Mouse (Mus musculus) thymus, adult 2 months (tissue): ENCODE data around the gene Ssu72. TPM values are rescaled to one million over a fixed set of nuclear protein-coding genes. Genes with fewer than 3 reads are reported as not detected.
A peak's percentile ranks its signal among the peaks of the same experiment; 100 is the strongest.

Experiments
- DNase-seq: peaks from one replicate; pipeline ENCODE4 v3.0.0; 2021
- H3K27ac ChIP-seq: fragments of 200-500 bp; 2 replicates; pipeline ENCODE4 v1.5.1; 2012; ENCODE audit warnings: low read length, control low read depth; ENCODE audit not compliant: control insufficient read depth, insufficient read depth
- H3K27me3 ChIP-seq: fragments of 200-500 bp; 2 replicates; pipeline ENCODE4 v1.6.1; 2012; ENCODE audit warnings: mild to moderate bottlenecking, low read length, moderate library complexity, mixed read lengths; ENCODE audit not compliant: control insufficient read depth, insufficient read depth
- H3K36me3 ChIP-seq: fragments of 200-500 bp; 2 replicates; pipeline ENCODE4 v1.6.1; 2012; ENCODE audit warnings: mild to moderate bottlenecking, low read length, moderate library complexity; ENCODE audit not compliant: control insufficient read depth, insufficient read depth
- H3K4me1 ChIP-seq: fragments of 200-500 bp; replicated peaks from 2 replicates; pipeline ENCODE4 v1.6.1; 2012; ENCODE audit warnings: low read length; ENCODE audit not compliant: control insufficient read depth, insufficient read depth
- H3K4me3 ChIP-seq: fragments of 200-500 bp; 2 replicates; pipeline ENCODE4 v1.5.1; 2012; ENCODE audit warnings: mild to moderate bottlenecking, low read length, control low read depth, moderate library complexity; ENCODE audit not compliant: control insufficient read depth, insufficient read depth
- CTCF ChIP-seq: fragments of 200-500 bp; IDR thresholded peaks from 2 replicates; pipeline ENCODE4 v1.5.1; 2012; ENCODE audit warnings: mild to moderate bottlenecking, control low read depth, low read length, moderate library complexity, borderline replicate concordance; ENCODE audit not compliant: control insufficient read depth, poor library complexity, insufficient read depth; ENCODE audit errors: extremely low read depth
- POLR2A ChIP-seq: fragments of 200-500 bp; IDR thresholded peaks from 2 replicates; pipeline ENCODE4 v1.6.1; 2012; ENCODE audit warnings: mild to moderate bottlenecking, low read length, control low read depth, moderate library complexity; ENCODE audit not compliant: control insufficient read depth, poor library complexity, insufficient read depth; ENCODE audit errors: extremely low read depth
- WGBS: fragments of 180-500 bp; shearing (Covaris S2); methylation state at CpG from one replicate; pipeline ENCODE4 v1.1.7; 2018; 5-methylcytosine and 5-hydroxymethylcytosine counted together
- polyA plus RNA-seq: library from polyadenylated mRNA; depleted of rRNA; stranded (reverse); fragments of >200 nt; gene quantifications from 2 replicates; pipeline ENCODE4 v1.2.3, GENCODE M21; 2012

The Ssu72 gene
- polyA plus RNA-seq, 1 experiment: 184 TPM

GRCm38 (mm10) chr4:155746575-155747490, 42.2 kb downstream of the Ssu72 start:
- TF ChIP-seq POLR2A (no peak), CTCF (no peak)
- WGBS: 96% methylated on average over 17 of the region's 17 CpGs
- Histone ChIP-seq H3K36me3 (no peaks in the 10 kb centered on the region; the same call in 1 of the 2 replicates), H3K27ac (no peak overlapping the region), H3K4me3 (no peak overlapping the region), H3K4me1 (no peaks in the 10 kb centered on the region), H3K27me3 (no peaks in the 10 kb centered on the region)
- no peak for DNase-seq

GRCm38 (mm10) chr4:155757011-155757410, 52.4 kb downstream of the Ssu72 start:
- Histone ChIP-seq H3K27me3 (no peaks in the 10 kb centered on the region), H3K4me1 (peaks cover 9% of the 10 kb centered on the region), H3K27ac (no peak overlapping the region), H3K4me3 (no peak overlapping the region), H3K36me3 (peaks cover 4% of the 10 kb centered on the region; the same call in 1 of the 2 replicates)
- TF ChIP-seq CTCF (no peak), POLR2A (no peak)
- WGBS: 96% methylated on average over 12 of the region's 12 CpGs
- no peak for DNase-seq

- WGBS: 2% methylated on average over 10 of the region's 10 CpGs
- Histone ChIP-seq H3K27me3 (no peaks in the 10 kb centered on the region), H3K36me3 (no peaks in the 10 kb centered on the region), H3K4me3 (peak overlapping the region; percentile 62), H3K27ac (no peak overlapping the region), H3K4me1 (peaks cover 9% of the 10 kb centered on the region)
- peak; percentile 47 for DNase-seq
- TF ChIP-seq POLR2A: no peak
- no peak for TF ChIP-seq CTCF
These were observed 55.4 kb downstream of the Ssu72 start for GRCm38 (mm10) chr4:155759862-155760612.

GRCm38 (mm10) chr4:155760613-155761355, 56.2 kb downstream of the Ssu72 start, which contains the start of gene Atad3a:
Atad3a (minus strand) TSS chr4:155761093.
- Histone ChIP-seq H3K27ac (no peak within 1 kb of the TSS), H3K36me3 (no peaks in the 10 kb centered on the region), H3K4me1 (peaks cover 9% of the 10 kb centered on the region), H3K4me3 (peak within 1 kb of the TSS; percentile 62), H3K27me3 (no peaks in the 10 kb centered on the region)
- WGBS: under 1% methylated on average over 68 of the region's 68 CpGs
- TF ChIP-seq POLR2A (peak; percentile 50), CTCF (no peak; the same call in 1 of the 2 replicates)
- DNase-seq: peak; percentile 96

- Histone ChIP-seq H3K27ac (no peak overlapping the region), H3K4me3 (peak overlapping the region; percentile 62), H3K36me3 (no peaks in the 10 kb centered on the region), H3K4me1 (peaks cover 9% of the 10 kb centered on the region), H3K27me3 (no peaks in the 10 kb centered on the region)
- WGBS: 3% methylated on average over 28 of the region's 28 CpGs
- TF ChIP-seq CTCF: no peak
- TF ChIP-seq POLR2A: no peak
- DNase-seq: no peak
These were observed 56.9 kb downstream of the Ssu72 start for GRCm38 (mm10) chr4:155761356-155762099.
